Mouse (Mus musculus): ENCODE data around the gene Pdik1l. TPM values are rescaled to one million over a fixed set of nuclear protein-coding genes. Genes with fewer than 3 reads are reported as not detected.
A peak's percentile ranks its signal among the peaks of the same experiment; 100 is the strongest.
"Not testable (repeated sequence)": the region's sequence is repeated elsewhere in the genome, so short reads cannot be mapped to it uniquely, and the experiment has no call there.

Gene Pdik1l
- total and polyA plus RNA-seq, 2 experiments from 2014 or later, result 28.9 to 43.8 TPM

- no peaks in the 10 kb centered on the region for H3K27me3 ChIP-seq (ENCODE audit: insufficient read depth, low read length)
- 81% methylated on average over 9 of the region's 9 CpGs for WGBS
- no peak for TF ChIP-seq CTCF (IDR thresholded peaks at IDR 0.05; ENCODE audit: low read depth)
- H3K9ac ChIP-seq, result no peak overlapping the region
- DNase-seq (no peak), ATAC-seq (no peak)
- H3K4me3 ChIP-seq (ENCODE audit: low read depth, low read length), result no peak overlapping the region
- no peaks in the 10 kb centered on the region for H3K9me3 ChIP-seq (ENCODE audit: low read length)
- H3K4me1 ChIP-seq (ENCODE audit: insufficient read depth), result no peaks in the 10 kb centered on the region
- no peak overlapping the region for H3K27ac ChIP-seq (ENCODE audit: low read depth, low read length)
- no peaks in the 10 kb centered on the region for H3K36me3 ChIP-seq (ENCODE audit: insufficient read depth)
- H3K4me2 ChIP-seq (ENCODE audit: low read depth), result no peak overlapping the region
Measured at GRCm38 (mm10) chr4:134300316-134300715, 12.6 kb upstream of the Pdik1l start.

- H3K36me3 ChIP-seq (ENCODE audit: insufficient read depth), result no peaks in the 10 kb centered on the region
- H3K4me3 ChIP-seq (ENCODE audit: low read depth, low read length), result no peak overlapping the region
- no peaks in the 10 kb centered on the region for H3K4me1 ChIP-seq (ENCODE audit: insufficient read depth)
- ATAC-seq (no peak), DNase-seq (no peak)
- H3K27me3 ChIP-seq (ENCODE audit: insufficient read depth, low read length), result no peaks in the 10 kb centered on the region
- no peak overlapping the region for H3K9ac ChIP-seq
- no peak overlapping the region for H3K4me2 ChIP-seq (ENCODE audit: low read depth)
- no peaks in the 10 kb centered on the region for H3K9me3 ChIP-seq (ENCODE audit: low read length)
- TF ChIP-seq CTCF (IDR thresholded peaks at IDR 0.05; ENCODE audit: low read depth), result no peak
- H3K27ac ChIP-seq (ENCODE audit: low read depth, low read length), result no peak overlapping the region
- 66% methylated on average over 4 of the region's 4 CpGs for WGBS
Measured at GRCm38 (mm10) chr4:134299498-134299810, 11.8 kb upstream of the Pdik1l start.

GRCm38 (mm10) chr4:134298626-134299497 lies 11.2 kb upstream of the Pdik1l start:
- TF ChIP-seq CTCF (IDR thresholded peaks at IDR 0.05; ENCODE audit: low read depth), result no peak
- no peaks in the 10 kb centered on the region for H3K4me1 ChIP-seq (ENCODE audit: insufficient read depth)
- no peak overlapping the region for H3K4me3 ChIP-seq (ENCODE audit: low read depth, low read length)
- H3K9me3 ChIP-seq (ENCODE audit: low read length), result no peaks in the 10 kb centered on the region
- no peak overlapping the region for H3K9ac ChIP-seq
- ATAC-seq (no peak), DNase-seq (no peak)
- no peak overlapping the region for H3K27ac ChIP-seq (ENCODE audit: low read depth, low read length)
- no peak overlapping the region for H3K4me2 ChIP-seq (ENCODE audit: low read depth)
- no peaks in the 10 kb centered on the region for H3K36me3 ChIP-seq (ENCODE audit: insufficient read depth)
- WGBS, result 75% methylated on average over 19 of the region's 19 CpGs
- H3K27me3 ChIP-seq (ENCODE audit: insufficient read depth, low read length), result no peaks in the 10 kb centered on the region; the same call in 1 of the 2 replicates

- no peak for ATAC-seq
- DNase-seq, result no peak
- Histone ChIP-seq H3K27ac (ENCODE audit: low read depth, low read length) (no peak overlapping the region), H3K4me2 (ENCODE audit: low read depth) (no peak overlapping the region), H3K27me3 (ENCODE audit: insufficient read depth, low read length) (no peaks in the 10 kb centered on the region; the same call in 1 of the 2 replicates), H3K9ac (no peak overlapping the region), H3K36me3 (ENCODE audit: insufficient read depth) (no peaks in the 10 kb centered on the region), H3K9me3 (ENCODE audit: low read length) (no peaks in the 10 kb centered on the region), H3K4me1 (ENCODE audit: insufficient read depth) (no peaks in the 10 kb centered on the region), H3K4me3 (ENCODE audit: low read depth, low read length) (no peak overlapping the region)
- no peak for TF ChIP-seq CTCF (IDR thresholded peaks at IDR 0.05; ENCODE audit: low read depth)
- 96% methylated on average over 8 of the region's 8 CpGs for WGBS
Measured at GRCm38 (mm10) chr4:134297369-134297768, 9.7 kb upstream of the Pdik1l start.

- H3K27ac ChIP-seq (ENCODE audit: low read depth, low read length), result no peak overlapping the region
- H3K4me1 ChIP-seq (ENCODE audit: insufficient read depth), result no peaks in the 10 kb centered on the region
- ATAC-seq (no peak), DNase-seq (no peak)
- H3K4me2 ChIP-seq (ENCODE audit: low read depth), result no peak overlapping the region
- no peak overlapping the region for H3K4me3 ChIP-seq (ENCODE audit: low read depth, low read length)
- H3K36me3 ChIP-seq (ENCODE audit: insufficient read depth), result no peaks in the 10 kb centered on the region
- TF ChIP-seq CTCF (IDR thresholded peaks at IDR 0.05; ENCODE audit: low read depth), result peak; percentile 21; the same call in 1 of the 2 replicates
- WGBS, result 93% methylated on average over 4 of the region's 4 CpGs
- no peak overlapping the region for H3K9ac ChIP-seq
- no peaks in the 10 kb centered on the region for H3K9me3 ChIP-seq (ENCODE audit: low read length)
- H3K27me3 ChIP-seq (ENCODE audit: insufficient read depth, low read length), result no peaks in the 10 kb centered on the region; the same call in 1 of the 2 replicates
Measured at GRCm38 (mm10) chr4:134296523-134296922, 8.8 kb upstream of the Pdik1l start.

GRCm38 (mm10) chr4:134296096-134296495 lies 8.4 kb upstream of the Pdik1l start:
- 86% methylated on average over 4 of the region's 4 CpGs for WGBS
- H3K4me2 ChIP-seq (ENCODE audit: low read depth); H3K4me3 ChIP-seq (ENCODE audit: low read depth, low read length); ATAC-seq; H3K9ac ChIP-seq; H3K27me3 ChIP-seq (ENCODE audit: insufficient read depth, low read length); DNase-seq; H3K4me1 ChIP-seq (ENCODE audit: insufficient read depth); H3K9me3 ChIP-seq (ENCODE audit: low read length); H3K36me3 ChIP-seq (ENCODE audit: insufficient read depth); H3K27ac ChIP-seq (ENCODE audit: low read depth, low read length): not testable (repeated sequence)

- ATAC-seq (no peak), DNase-seq (no peak)
- Histone ChIP-seq H3K27me3 (ENCODE audit: insufficient read depth, low read length) (no peaks in the 10 kb centered on the region; the same call in 1 of the 2 replicates), H3K4me1 (ENCODE audit: insufficient read depth) (no peaks in the 10 kb centered on the region), H3K4me2 (ENCODE audit: low read depth) (no peak overlapping the region), H3K9ac (no peak overlapping the region), H3K36me3 (ENCODE audit: insufficient read depth) (no peaks in the 10 kb centered on the region), H3K27ac (ENCODE audit: low read depth, low read length) (no peak overlapping the region), H3K4me3 (ENCODE audit: low read depth, low read length) (no peak overlapping the region), H3K9me3 (ENCODE audit: low read length) (no peaks in the 10 kb centered on the region)
- 79% methylated on average over 9 of the region's 9 CpGs for WGBS
- no peak for TF ChIP-seq CTCF (IDR thresholded peaks at IDR 0.05; ENCODE audit: low read depth)
Measured at GRCm38 (mm10) chr4:134293692-134294163, 6.0 kb upstream of the Pdik1l start.
